ENCODE assay signal across 27 mouse cellular contexts in the genomic region with DNA sequence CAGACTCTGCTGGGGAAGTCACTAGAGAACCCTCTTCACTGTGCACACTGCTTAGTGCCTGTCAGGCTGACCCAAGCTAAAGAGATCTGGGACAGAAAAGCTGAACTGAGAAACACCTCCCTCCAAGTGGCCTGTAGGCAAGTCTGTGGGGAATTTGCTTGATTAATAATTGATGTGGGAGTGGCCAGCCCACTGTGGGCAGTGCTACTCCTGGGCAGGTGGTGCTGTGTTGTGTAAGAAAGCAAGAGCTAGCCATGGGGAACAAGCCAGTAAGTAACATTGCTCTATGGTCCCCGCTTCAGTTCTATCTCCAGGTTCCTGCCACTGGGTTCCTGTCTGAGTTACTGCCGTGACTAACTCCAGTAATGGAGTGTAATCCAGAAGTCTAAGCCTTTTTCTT. TPM values are rescaled to one million over a fixed set of nuclear protein-coding genes. Genes with fewer than 3 reads are reported as not detected.
DNase-seq lines count a peak whose midpoint lies in the region; ATAC-seq and TF ChIP-seq lines count a peak whose summit lies in the region.
"Had no signal": no experiment of that assay in that cellular context is flagged by ENCODE, and none has a peak within 500 bp of the region (broad histone marks: within the 10 kb centered on the region; RNA-seq: fewer than 3 reads in every experiment).

No protein-coding gene starts in this region.

- no peak overlapping the region for H3K27ac ChIP-seq in kidney, embryonic 16.5 days (ENCODE audit: low read length)
- no peak overlapping the region for H3K27ac ChIP-seq in heart, embryonic 10.5 days
- H3K27ac ChIP-seq: embryonic facial prominence, embryonic 10.5 days; embryonic facial prominence, embryonic 13.5 days; forebrain, embryonic 12.5 days; forebrain, embryonic 15.5 days; heart, adult 2 months; hindbrain, embryonic 10.5 days; hindbrain, embryonic 13.5 days had no signal

- no peaks in the 10 kb centered on the region for H3K9me3 ChIP-seq in kidney, embryonic 16.5 days (ENCODE audit: low read length)
- no peaks in the 10 kb centered on the region for H3K9me3 ChIP-seq in heart, embryonic 10.5 days
- H3K9me3 ChIP-seq: forebrain, embryonic 12.5 days; forebrain, embryonic 15.5 days; hindbrain, embryonic 10.5 days; hindbrain, embryonic 13.5 days had no signal

- no peak overlapping the region for H3K4me3 ChIP-seq in kidney, embryonic 16.5 days (ENCODE audit: low read length)
- no peak overlapping the region for H3K4me3 ChIP-seq in lung, adult 2 months (replicated peaks; ENCODE audit: extremely low read depth, low read depth, low read length)
- no peak overlapping the region for H3K4me3 ChIP-seq in heart, embryonic 10.5 days
- H3K4me3 ChIP-seq: embryonic facial prominence, embryonic 10.5 days; embryonic facial prominence, embryonic 13.5 days; erythroblast, embryonic 14.5 days; forebrain, embryonic 12.5 days; forebrain, embryonic 15.5 days; heart, adult 2 months; hindbrain, embryonic 10.5 days; hindbrain, embryonic 13.5 days had no signal

- 0 out of 2 replicates have a peak, but pooled peaks cover 6% of the 10 kb centered on the region for H3K36me3 ChIP-seq in kidney, embryonic 16.5 days (ENCODE audit: insufficient read depth, low read length)
- H3K36me3 ChIP-seq in heart, embryonic 10.5 days, result peaks cover 16% of the 10 kb centered on the region; the same call in 1 of the 2 replicates
- H3K36me3 ChIP-seq: embryonic facial prominence, embryonic 10.5 days; forebrain, embryonic 12.5 days; forebrain, embryonic 15.5 days; hindbrain, embryonic 10.5 days; hindbrain, embryonic 13.5 days had no signal

- TF ChIP-seq POLR2A in lung, adult 2 months (IDR thresholded peaks at IDR 0.05; ENCODE audit: borderline replicate concordance, extremely low read depth, low read depth, low read length), result no peak

- DNase-seq in kidney, adult 11 months, result peak; percentile 78
- DNase-seq in kidney, postnatal 10 days, result no peak
- DNase-seq in kidney, adult 8-10 months, result peak; percentile 76 to 78
- peak; percentile 45 for DNase-seq in kidney, postnatal 14 days
- DNase-seq in kidney, postnatal 36 days, result peak; percentile 73 to 83
- no peak for DNase-seq in lung, adult 2 months
- no peak for DNase-seq in heart, embryonic 10.5 days (ENCODE audit: low spot score)
- DNase-seq: adrenal gland, adult 8-10 months; adrenal gland, postnatal 25 days; cerebellum, adult 11-12 months; cerebellum, adult 8-10 months; cerebellum, postnatal 10 days; cerebellum, postnatal 36 days; embryo, embryonic 11 days; gastrocnemius, postnatal 25 days; heart, adult 2 months; heart, postnatal 36 days had no signal

- H3K9ac ChIP-seq in kidney, embryonic 16.5 days (replicated peaks; ENCODE audit: low read length), result no peak overlapping the region
- H3K9ac ChIP-seq: embryonic facial prominence, embryonic 13.5 days; forebrain, embryonic 12.5 days; forebrain, embryonic 15.5 days; hindbrain, embryonic 13.5 days had no signal

- ATAC-seq in kidney, embryonic 16.5 days (ENCODE audit: low FRiP score, low TSS enrichment), result no peak
- ATAC-seq: activated CD4-positive, CD25-positive, alpha-beta regulatory T cell, adult 4 months; forebrain, embryonic 15.5 days had no signal

- no peak overlapping the region for H3K4me2 ChIP-seq in kidney, embryonic 16.5 days (replicated peaks; ENCODE audit: low read depth, low read length)
- H3K4me2 ChIP-seq: embryonic facial prominence, embryonic 13.5 days; forebrain, embryonic 12.5 days; forebrain, embryonic 15.5 days; heart, embryonic 11.5 days; hindbrain, embryonic 13.5 days had no signal

- H3K4me1 ChIP-seq in kidney, embryonic 16.5 days (ENCODE audit: insufficient read depth, low read length), result no peaks in the 10 kb centered on the region
- H3K4me1 ChIP-seq in lung, adult 2 months (ENCODE audit: control insufficient read depth, insufficient read depth, low read length), result no peaks in the 10 kb centered on the region; the same call in 1 of the 2 replicates
- peaks cover 31% of the 10 kb centered on the region for H3K4me1 ChIP-seq in heart, embryonic 10.5 days
- H3K4me1 ChIP-seq: embryonic facial prominence, embryonic 10.5 days; forebrain, embryonic 12.5 days; forebrain, embryonic 15.5 days; hindbrain, embryonic 13.5 days had no signal

- H3K27me3 ChIP-seq in kidney, embryonic 16.5 days (ENCODE audit: insufficient read depth, low read length), result no peaks in the 10 kb centered on the region
- no peaks in the 10 kb centered on the region for H3K27me3 ChIP-seq in heart, embryonic 10.5 days (ENCODE audit: insufficient read depth, poor library complexity, severe bottlenecking)
- H3K27me3 ChIP-seq: embryonic facial prominence, embryonic 13.5 days; forebrain, embryonic 12.5 days; forebrain, embryonic 15.5 days; hindbrain, embryonic 13.5 days had no signal

- 95% methylated on average over 2 of the region's 2 CpGs for WGBS in kidney, embryonic 16.5 days
- 92% methylated on average over 2 of the region's 2 CpGs for WGBS in lung, adult 2 months
- WGBS in heart, embryonic 10.5 days, result 93% methylated on average over 2 of the region's 2 CpGs

- TF ChIP-seq CTCF in lung, adult 2 months (IDR thresholded peaks at IDR 0.05; ENCODE audit: insufficient read depth, low read length), result no peak

RNA-seq across cellular contexts. Expression of a gene that starts 11.7 kb away (rescaled TPM):
- 38.0 and 40.4 TPM in 2 replicates for polyA plus RNA-seq in kidney, embryonic 16.5 days (2015; fragmentation: Nextera tagmentation; extraction: Ambion mirVana)
- polyA plus RNA-seq in lung, adult 2 months (2012; rRNA removed), result 7.0 and 13.8 TPM in 2 replicates
- 34.3 and 39.5 TPM in 2 replicates for polyA plus RNA-seq in heart, embryonic 10.5 days (2016; fragmentation: Nextera tagmentation; extraction: Ambion mirVana)
- polyA plus RNA-seq: activated CD4-positive, CD25-positive, alpha-beta regulatory T cell, adult 4 months; erythroblast, embryonic 14.5 days had no signal

Comparison
In these comparisons a context has a peak if more than half of its experiments do, and no peak if none do; other contexts are left out.
1. DNase-seq: peak in kidney, adult 11 months (single experiment), kidney, adult 8-10 months (2 of 2), kidney, postnatal 14 days (single experiment) and kidney, postnatal 36 days (2 of 2); none in kidney, postnatal 10 days (single experiment), lung, adult 2 months (single experiment) and heart, embryonic 10.5 days (single experiment).